In the genomic region with DNA sequence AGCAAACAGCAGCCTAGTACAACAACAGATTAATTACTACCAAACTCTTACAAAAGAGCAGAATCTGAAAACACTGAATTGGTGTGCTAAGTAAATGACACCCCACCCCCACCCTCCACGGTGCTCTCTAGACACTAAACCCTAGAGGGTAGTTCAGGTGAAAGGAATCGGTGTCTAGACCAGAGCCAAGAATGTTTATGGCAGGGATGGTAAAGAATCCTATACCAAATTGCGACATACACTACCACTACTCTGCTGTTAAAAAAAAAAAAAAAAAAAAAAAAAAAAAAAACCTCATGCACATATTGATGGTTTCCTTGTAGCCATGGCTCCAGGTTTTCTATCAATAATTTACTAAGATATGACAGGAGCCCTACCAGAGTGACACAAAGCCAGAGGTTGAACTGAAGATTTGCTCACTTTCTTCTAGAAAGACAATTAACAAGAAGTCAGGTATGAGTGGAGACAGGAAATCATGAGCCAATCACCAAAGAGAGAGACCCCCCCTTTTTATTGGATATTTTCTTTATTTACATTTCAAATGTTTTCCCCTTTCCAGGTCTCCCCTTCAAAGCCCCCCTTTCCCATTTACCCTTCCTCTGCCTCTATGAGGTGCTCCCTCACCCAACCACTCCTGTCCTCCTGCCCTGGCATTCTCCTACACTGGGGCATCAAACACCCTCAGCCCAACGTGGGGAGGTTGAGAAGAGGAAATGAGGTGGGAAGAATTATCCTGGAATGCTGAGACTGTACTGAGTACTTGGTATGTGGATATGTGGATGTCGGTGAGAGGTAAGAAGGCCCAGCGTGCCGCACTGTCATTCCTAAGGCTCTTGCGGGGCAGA, we compare ENCODE assay signal across 18 mouse cellular contexts.
DNase-seq lines count a peak whose midpoint lies in the region; ATAC-seq and TF ChIP-seq lines count a peak whose summit lies in the region.
"Had no signal": no experiment of that assay in that cellular context is flagged by ENCODE, and none has a peak within 500 bp of the region (broad histone marks: within the 10 kb centered on the region; RNA-seq: fewer than 3 reads in every experiment).

No protein-coding gene starts in this region.

- TF ChIP-seq CTCF in MEL (IDR thresholded peaks at IDR 0.05 in 2 of 3, conservative IDR thresholded peaks at IDR 0.05 in 1 of 3; ENCODE audit: control insufficient read depth in 1 of 3, insufficient read depth in 1 of 3, low read depth in 2 of 3, low read length in 3 of 3, poor library complexity in 1 of 3, severe bottlenecking in 1 of 3) = no peak

- no peaks in the 10 kb centered on the region for H3K27me3 ChIP-seq in heart, embryonic 13.5 days (replicated peaks)
- H3K27me3 ChIP-seq in kidney, embryonic 16.5 days (ENCODE audit: insufficient read depth, low read length) = no peaks in the 10 kb centered on the region
- peaks cover 5% of the 10 kb centered on the region in 2 experiments for H3K27me3 ChIP-seq in MEL (ENCODE audit: control insufficient read depth in 1 of 2, insufficient read depth in 2 of 2, low read length in 2 of 2)
- H3K27me3 ChIP-seq in stomach, embryonic 14.5 days (ENCODE audit: control insufficient read depth, insufficient read depth, low read length) = no peaks in the 10 kb centered on the region
- H3K27me3 ChIP-seq: forebrain, embryonic 12.5 days; liver, embryonic 15.5 days; midbrain, embryonic 15.5 days had no signal

- no peak for TF ChIP-seq RAD21 in MEL (IDR thresholded peaks at IDR 0.05; ENCODE audit: low read depth, low read length)

- no peak for ATAC-seq in heart, embryonic 13.5 days (ENCODE audit: extremely low read depth, insufficient number of reproducible peaks, low FRiP score, low TSS enrichment)
- peak; percentile 52; the same call in 1 of the 2 replicates for ATAC-seq in kidney, embryonic 16.5 days (ENCODE audit: low FRiP score, low TSS enrichment)
- ATAC-seq in stomach, embryonic 14.5 days (ENCODE audit: insufficient number of reproducible peaks, insufficient read depth, low FRiP score, low read depth) = no peak
- ATAC-seq: midbrain, embryonic 15.5 days had no signal

- H3K4me2 ChIP-seq in heart, embryonic 13.5 days = no peak overlapping the region
- no peak overlapping the region for H3K4me2 ChIP-seq in kidney, embryonic 16.5 days (replicated peaks; ENCODE audit: low read depth, low read length)
- H3K4me2 ChIP-seq in stomach, embryonic 14.5 days (replicated peaks; ENCODE audit: low read depth, low read length) = no peak overlapping the region
- H3K4me2 ChIP-seq: forebrain, embryonic 12.5 days; liver, embryonic 15.5 days; midbrain, embryonic 15.5 days had no signal

- DNase-seq in heart, postnatal 10 days = no peak
- DNase-seq in kidney, adult 8-10 months = no peak
- DNase-seq in MEL (ENCODE audit: low read depth, low spot score) = no peak
- no peak for DNase-seq in left cerebral cortex, adult 11 months (ENCODE audit: low spot score)
- DNase-seq in adrenal gland, postnatal 10 days = no peak
- DNase-seq: adrenal gland, adult 2 months; cerebellum, adult 8-10 months; layer of hippocampus, postnatal 36 days; lung, postnatal 14 days; right cerebral cortex, postnatal 14 days; thymus, postnatal 14 days had no signal

- no peaks in the 10 kb centered on the region for H3K79me2 ChIP-seq in MEL (ENCODE audit: control insufficient read depth, insufficient read depth, low read length, poor library complexity)

- no peak for TF ChIP-seq POLR2A in MEL (IDR thresholded peaks at IDR 0.05; ENCODE audit: control insufficient read depth in 1 of 2, insufficient read depth in 1 of 2, low read depth in 1 of 2, low read length in 2 of 2, poor library complexity in 1 of 2)

- H3K9me3 ChIP-seq in heart, embryonic 13.5 days = no peaks in the 10 kb centered on the region
- no peaks in the 10 kb centered on the region for H3K9me3 ChIP-seq in kidney, embryonic 16.5 days (ENCODE audit: low read length)
- H3K9me3 ChIP-seq in MEL (replicated peaks; ENCODE audit: insufficient read depth, low read length) = no peaks in the 10 kb centered on the region
- no peaks in the 10 kb centered on the region for H3K9me3 ChIP-seq in stomach, embryonic 14.5 days (ENCODE audit: control insufficient read depth, low read depth, low read length)
- H3K9me3 ChIP-seq: forebrain, embryonic 12.5 days; liver, embryonic 15.5 days; midbrain, embryonic 15.5 days had no signal

- H3K4me3 ChIP-seq in heart, embryonic 13.5 days = no peak overlapping the region
- H3K4me3 ChIP-seq in kidney, embryonic 16.5 days (ENCODE audit: low read length) = no peak overlapping the region
- H3K4me3 ChIP-seq in MEL (ENCODE audit: control insufficient read depth in 1 of 2, insufficient read depth in 1 of 2, low read depth in 2 of 2, low read length in 2 of 2) = no peak overlapping the region
- H3K4me3 ChIP-seq in stomach, embryonic 14.5 days (ENCODE audit: low read depth, low read length) = no peak overlapping the region
- H3K4me3 ChIP-seq: forebrain, embryonic 12.5 days; liver, embryonic 15.5 days; midbrain, embryonic 15.5 days; myocyte had no signal

- no peaks in the 10 kb centered on the region for H3K36me3 ChIP-seq in heart, embryonic 13.5 days
- H3K36me3 ChIP-seq in kidney, embryonic 16.5 days (ENCODE audit: insufficient read depth, low read length) = no peaks in the 10 kb centered on the region
- no peaks in the 10 kb centered on the region for H3K36me3 ChIP-seq in MEL (ENCODE audit: control insufficient read depth in 1 of 2, insufficient read depth in 2 of 2, low read length in 2 of 2)
- no peaks in the 10 kb centered on the region for H3K36me3 ChIP-seq in stomach, embryonic 14.5 days (ENCODE audit: control insufficient read depth, insufficient read depth, low read length)
- H3K36me3 ChIP-seq: forebrain, embryonic 12.5 days; liver, embryonic 15.5 days; midbrain, embryonic 15.5 days had no signal

- intact Hi-C loops in heart, postnatal 10 days (cut with DNase I) = no loop called here

- TF ChIP-seq EP300 in MEL (IDR thresholded peaks at IDR 0.05; ENCODE audit: low read depth in 1 of 2, low read length in 2 of 2) = no peak

- H3K27ac ChIP-seq in heart, embryonic 13.5 days (replicated peaks) = peak overlapping the region; percentile 56
- peak overlapping the region; percentile 80 for H3K27ac ChIP-seq in kidney, embryonic 16.5 days (ENCODE audit: low read length)
- no peak overlapping the region for H3K27ac ChIP-seq in MEL (ENCODE audit: control insufficient read depth, low read depth, low read length)
- peak overlapping the region; percentile 33; the same call in 1 of the 2 replicates for H3K27ac ChIP-seq in stomach, embryonic 14.5 days (ENCODE audit: low read length)
- H3K27ac ChIP-seq: forebrain, embryonic 12.5 days; liver, embryonic 15.5 days; midbrain, embryonic 15.5 days had no signal

- 78% methylated on average over 8 of the region's 8 CpGs for WGBS in heart, embryonic 13.5 days
- WGBS in kidney, embryonic 16.5 days = 74% methylated on average over 8 of the region's 8 CpGs
- WGBS in stomach, embryonic 14.5 days = 84% methylated on average over 8 of the region's 8 CpGs

- H3K9ac ChIP-seq in heart, embryonic 13.5 days = no peak overlapping the region
- H3K9ac ChIP-seq in kidney, embryonic 16.5 days (replicated peaks; ENCODE audit: low read length) = no peak overlapping the region
- no peak overlapping the region for H3K9ac ChIP-seq in MEL (ENCODE audit: control insufficient read depth, low read depth, low read length, poor library complexity, severe bottlenecking)
- no peak overlapping the region for H3K9ac ChIP-seq in stomach, embryonic 14.5 days (replicated peaks; ENCODE audit: low read depth, low read length)
- H3K9ac ChIP-seq: forebrain, embryonic 12.5 days; liver, embryonic 15.5 days; midbrain, embryonic 15.5 days had no signal

- peaks cover 50% of the 10 kb centered on the region for H3K4me1 ChIP-seq in heart, embryonic 13.5 days
- H3K4me1 ChIP-seq in kidney, embryonic 16.5 days (ENCODE audit: insufficient read depth, low read length) = peaks cover 16% of the 10 kb centered on the region; the same call in 1 of the 2 replicates
- no peaks in the 10 kb centered on the region for H3K4me1 ChIP-seq in MEL (ENCODE audit: control insufficient read depth in 1 of 2, insufficient read depth in 2 of 2, low read length in 2 of 2)
- peaks cover 26% of the 10 kb centered on the region; the same call in 1 of the 2 replicates for H3K4me1 ChIP-seq in stomach, embryonic 14.5 days (ENCODE audit: control insufficient read depth, insufficient read depth, low read length)
- H3K4me1 ChIP-seq: forebrain, embryonic 12.5 days; liver, embryonic 15.5 days; midbrain, embryonic 15.5 days had no signal

TF ChIP-seq in MEL, 35 proteins besides CTCF, POLR2A, EP300 and RAD21:
- TF ChIP-seq ZNF384 (IDR thresholded peaks at IDR 0.05; ENCODE audit: low read depth, low read length) (0 out of 2 replicates have a peak, but pooled peaks have one; percentile 20), JUND (IDR thresholded peaks at IDR 0.05; ENCODE audit: low read depth, low read length) (no peak)
